Mouse (Mus musculus): ENCODE measurements around the gene Adam4.
"Not testable (repeated sequence)": the region's sequence is repeated elsewhere in the genome, so short reads cannot be mapped to it uniquely, and the experiment has no call there.

GRCm38 (mm10) chr12:81379364-81379763 lies 42.4 kb downstream of the Adam4 start, which contains the start of gene Gm4787:
- not testable (repeated sequence) for TF ChIP-seq ZC3H11A (IDR thresholded peaks at IDR 0.05; ENCODE audit: borderline replicate concordance, low read depth, low read length); MAFK (IDR thresholded peaks at IDR 0.05; ENCODE audit: insufficient read depth, low read depth, low read length); CHD2 (IDR thresholded peaks at IDR 0.05; ENCODE audit: low read depth, low read length)
